Mouse (Mus musculus): ENCODE data around the gene Gm2237. TPM values are rescaled to one million over a fixed set of nuclear protein-coding genes. Genes with fewer than 3 reads are reported as not detected.
"Not testable (repeated sequence)": the region's sequence is repeated elsewhere in the genome, so short reads cannot be mapped to it uniquely, and the experiment has no call there.

Gene Gm2237
- under 1 TPM; 0.28 to 0.81 TPM for total RNA-seq (2021)

DNA sequence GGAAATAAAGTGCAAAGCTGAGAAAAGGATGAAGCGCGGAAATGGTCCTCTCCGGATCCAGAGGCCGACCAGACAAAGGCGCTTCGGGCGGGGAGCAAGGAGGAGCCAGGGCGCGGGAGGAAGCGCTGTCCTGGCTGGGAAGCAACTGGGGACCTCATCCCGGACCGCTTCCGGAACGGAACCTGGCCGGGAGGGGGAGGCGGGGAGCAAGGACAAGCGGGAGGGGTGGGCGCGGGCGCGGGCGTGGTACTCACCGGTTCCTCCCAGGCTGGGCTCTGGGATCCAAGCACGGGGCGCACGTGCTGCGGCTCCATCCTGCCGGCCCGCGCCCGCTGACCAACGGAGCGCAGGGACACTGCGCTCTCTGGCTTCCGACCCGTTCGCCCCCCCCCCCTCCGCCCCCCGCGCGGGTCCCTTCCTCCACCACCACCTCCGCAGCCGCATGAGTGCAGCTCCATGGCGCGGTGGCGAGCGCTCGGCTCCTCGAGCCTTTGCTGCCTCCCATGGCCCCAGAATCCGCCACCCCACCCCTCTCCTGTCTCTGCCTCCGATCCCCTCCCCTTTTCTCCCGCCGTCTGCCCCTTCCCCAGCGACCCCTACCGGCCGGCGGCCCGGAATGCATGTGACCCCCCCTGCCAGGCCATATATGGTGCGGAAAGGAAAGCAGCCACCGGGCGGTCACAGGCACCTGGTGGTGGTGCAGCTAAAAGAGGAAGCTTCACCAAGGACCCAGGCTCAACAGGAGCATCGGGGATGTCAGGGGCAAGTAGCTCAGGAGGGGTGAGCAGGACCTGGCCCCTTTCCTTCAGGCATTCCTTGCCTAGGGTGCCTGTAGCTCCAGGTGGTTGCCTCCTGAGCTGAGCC lies at the start of gene Gm2237:
Gm2237 (minus strand) TSS at position 332 of the 864 bp plus-strand sequence.
- intact Hi-C loops (cut with DNase I), result not testable (repeated sequence)
- peak; percentile 44 for DNase-seq (ENCODE audit: low spot score)

DNA sequence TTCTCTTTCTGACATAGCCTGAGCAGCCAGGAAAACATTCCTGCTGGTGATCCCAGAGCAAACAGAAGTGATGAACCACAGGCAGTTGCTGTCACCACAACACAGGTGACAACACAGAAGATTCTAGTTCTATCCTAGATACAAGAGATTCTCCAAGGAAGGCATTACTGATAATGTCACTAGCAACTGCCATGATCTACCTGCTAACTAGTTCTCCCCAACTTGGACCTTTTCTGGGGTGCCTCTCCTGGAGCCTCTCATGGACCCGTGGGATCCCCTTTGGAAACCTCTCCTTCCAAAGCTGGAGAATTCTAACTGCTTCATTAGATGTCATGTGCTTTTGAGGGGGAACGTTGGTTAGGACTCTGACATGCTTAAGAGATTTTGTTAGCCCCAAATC lies 17.5 kb upstream of the Gm2237 start, which contains the start of gene Gm5458:
Gm5458 (minus strand) TSS at position 101 of the 400 bp plus-strand sequence.
- intact Hi-C loops (cut with DNase I); DNase-seq (ENCODE audit: low spot score): not testable (repeated sequence)

DNA sequence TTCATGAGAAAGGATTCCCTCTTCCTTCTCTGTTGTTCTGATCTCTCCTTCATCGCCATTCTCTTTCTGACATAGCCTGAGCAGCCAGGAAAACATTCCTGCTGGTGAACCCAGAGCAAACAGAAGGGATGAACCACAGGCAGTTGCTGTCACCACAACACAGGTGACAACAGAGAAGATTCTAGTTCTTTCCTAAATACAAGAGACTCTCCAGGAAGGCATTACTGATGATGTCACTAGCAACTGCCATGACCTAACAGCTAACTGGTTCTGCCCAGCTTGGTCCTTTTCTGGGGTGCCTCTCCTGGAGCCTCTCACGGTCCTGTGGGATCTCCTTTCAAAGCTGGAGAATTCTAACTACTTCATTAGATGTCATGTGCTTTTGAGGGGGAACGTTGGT lies 35.1 kb downstream of the Gm2237 start, which contains the start of gene Gm2244:
Gm2244 (minus strand) TSS at position 101 of the 400 bp plus-strand sequence.
- intact Hi-C loops (cut with DNase I), result not testable (repeated sequence)

More for the DNA sequence above, 35.1 kb downstream of the Gm2237 start, which contains the start of gene Gm2244:
- not testable (repeated sequence) for DNase-seq (ENCODE audit: low spot score)

Other genes starting within 250 kb of the Gm2237 start
- under 1 TPM; 0.67 to 0.75 TPM for gene Gm21738, start 166.2 kb downstream of the Gm2237 start, total RNA-seq (2021)
- gene Gm2244, start 35.2 kb downstream of the Gm2237 start, total RNA-seq (2021), result not detected
- gene Gm5458, start 17.4 kb upstream of the Gm2237 start, total RNA-seq (2021), result not detected
- 10 to 100 TPM; 46.4 to 53.2 TPM for gene Nid2, start 166.1 kb upstream of the Gm2237 start, total RNA-seq (2021)
- gene Rtraf, start 238.7 kb upstream of the Gm2237 start, total RNA-seq (2021), result 10 to 100 TPM; 65.5 to 70.4 TPM

Data from heart, postnatal 25 days (tissue).